Mouse (Mus musculus) spleen, postnatal 36 days (tissue): ENCODE data around the gene Yaf2.
"Not testable (repeated sequence)": the region's sequence is repeated elsewhere in the genome, so short reads cannot be mapped to it uniquely, and the experiment has no call there.

Experiments used
- DNase-seq, 2 experiments: peaks; one replicate each; pipeline ENCODE4 v3.0.0; 2022; ENCODE audit warnings: low spot score in 2 of 2, mixed read lengths in 1 of 2

Yaf2 gene

GRCm38 (mm10) chr15:93253172-93253571 is 83.6 kb downstream of the Yaf2 start:
- no peak for DNase-seq

GRCm38 (mm10) chr15:93252396-93252795 is 84.3 kb downstream of the Yaf2 start:
- DNase-seq, result no peak

GRCm38 (mm10) chr15:93251553-93252250 is 85.0 kb downstream of the Yaf2 start:
- DNase-seq, result peak; percentile 37 to 40

GRCm38 (mm10) chr15:93243202-93243601 is 93.5 kb downstream of the Yaf2 start:
- no peak for DNase-seq

- not testable (repeated sequence) for DNase-seq
These were observed 100.3 kb downstream of the Yaf2 start for GRCm38 (mm10) chr15:93236456-93236855.
